In genomic region chr7:132786011-132786410, GRCm38 (mm10) we compare ENCODE assay signal across 9 mouse cellular contexts. TPM values are rescaled to one million over a fixed set of nuclear protein-coding genes. Genes with fewer than 3 reads are reported as not detected.
DNase-seq lines count a peak whose midpoint lies in the region; TF ChIP-seq lines count a peak whose summit lies in the region.
"Had no signal": no experiment of that assay in that cellular context is flagged by ENCODE, and none has a peak within 500 bp of the region (broad histone marks: within the 10 kb centered on the region; RNA-seq: fewer than 3 reads in every experiment).

No protein-coding gene starts in this region.

- H3K27me3 ChIP-seq in heart, embryonic 10.5 days (ENCODE audit: insufficient read depth, poor library complexity, severe bottlenecking), result no peaks in the 10 kb centered on the region

- no peaks in the 10 kb centered on the region for H3K36me3 ChIP-seq in heart, embryonic 10.5 days

- H3K4me1 ChIP-seq in bone marrow macrophage, adult 2 months (ENCODE audit: control insufficient read depth, insufficient read depth, low read length), result peaks cover 63% of the 10 kb centered on the region
- peaks cover 71% of the 10 kb centered on the region for H3K4me1 ChIP-seq in heart, embryonic 10.5 days

- TF ChIP-seq POLR2A in bone marrow macrophage, adult 2 months (IDR thresholded peaks at IDR 0.05; ENCODE audit: borderline replicate concordance, low read depth, low read length), result no peak

- WGBS in heart, embryonic 10.5 days, result 25% methylated on average over 7 of the region's 7 CpGs

- DNase-seq in kidney, adult 18-20 months, result peak; percentile 29
- no peak for DNase-seq in kidney, adult 8-10 months
- DNase-seq in heart, embryonic 10.5 days (ENCODE audit: low spot score), result no peak
- peak; percentile 55 for DNase-seq in kidney, postnatal 10 days
- no peak for DNase-seq in thymus, postnatal 10 days (ENCODE audit: low spot score in 2 of 2)
- DNase-seq in T-cell, adult 2 months (ENCODE audit: low spot score), result no peak
- DNase-seq: right cerebral cortex, adult 18-20 months; thymus, adult 2 months had no signal

- H3K9me3 ChIP-seq in heart, embryonic 10.5 days, result no peaks in the 10 kb centered on the region

- TF ChIP-seq CTCF in bone marrow macrophage, adult 2 months (IDR thresholded peaks at IDR 0.05; ENCODE audit: low read depth, low read length), result no peak

- no peak overlapping the region for H3K4me3 ChIP-seq in bone marrow macrophage, adult 2 months (ENCODE audit: insufficient read depth, low read length)
- no peak overlapping the region for H3K4me3 ChIP-seq in heart, embryonic 10.5 days

- H3K27ac ChIP-seq in bone marrow macrophage, adult 2 months (ENCODE audit: insufficient read depth, low read depth, low read length), result peak overlapping the region; percentile 30
- H3K27ac ChIP-seq in heart, embryonic 10.5 days, result peak overlapping the region; percentile 86

RNA-seq across cellular contexts. Expression of gene Fam53b, which starts 27.7 kb away (rescaled TPM):
- polyA plus RNA-seq in bone marrow macrophage, adult 2 months (2012; ENCODE audit: insufficient read depth, insufficient read length, missing spikeins), result 27.2 and 35.3 TPM in 2 replicates
- 17.7 and 18.4 TPM in 2 replicates for polyA plus RNA-seq in heart, embryonic 10.5 days (2016; fragmentation: Nextera tagmentation; extraction: Ambion mirVana)

Comparison
In these comparisons a context has a peak if more than half of its experiments do, and no peak if none do; other contexts are left out.
1. DNase-seq: peak in kidney, adult 18-20 months (single experiment) and kidney, postnatal 10 days (single experiment); none in kidney, adult 8-10 months (0 of 2), heart, embryonic 10.5 days (single experiment), thymus, postnatal 10 days (0 of 2) and T-cell, adult 2 months (single experiment).